Mouse (Mus musculus): ENCODE results near the gene Ppa1.
A peak's percentile ranks its signal among the peaks of the same experiment; 100 is the strongest.
"Not testable (repeated sequence)": the region's sequence is repeated elsewhere in the genome, so short reads cannot be mapped to it uniquely, and the experiment has no call there.

The Ppa1 gene

DNA sequence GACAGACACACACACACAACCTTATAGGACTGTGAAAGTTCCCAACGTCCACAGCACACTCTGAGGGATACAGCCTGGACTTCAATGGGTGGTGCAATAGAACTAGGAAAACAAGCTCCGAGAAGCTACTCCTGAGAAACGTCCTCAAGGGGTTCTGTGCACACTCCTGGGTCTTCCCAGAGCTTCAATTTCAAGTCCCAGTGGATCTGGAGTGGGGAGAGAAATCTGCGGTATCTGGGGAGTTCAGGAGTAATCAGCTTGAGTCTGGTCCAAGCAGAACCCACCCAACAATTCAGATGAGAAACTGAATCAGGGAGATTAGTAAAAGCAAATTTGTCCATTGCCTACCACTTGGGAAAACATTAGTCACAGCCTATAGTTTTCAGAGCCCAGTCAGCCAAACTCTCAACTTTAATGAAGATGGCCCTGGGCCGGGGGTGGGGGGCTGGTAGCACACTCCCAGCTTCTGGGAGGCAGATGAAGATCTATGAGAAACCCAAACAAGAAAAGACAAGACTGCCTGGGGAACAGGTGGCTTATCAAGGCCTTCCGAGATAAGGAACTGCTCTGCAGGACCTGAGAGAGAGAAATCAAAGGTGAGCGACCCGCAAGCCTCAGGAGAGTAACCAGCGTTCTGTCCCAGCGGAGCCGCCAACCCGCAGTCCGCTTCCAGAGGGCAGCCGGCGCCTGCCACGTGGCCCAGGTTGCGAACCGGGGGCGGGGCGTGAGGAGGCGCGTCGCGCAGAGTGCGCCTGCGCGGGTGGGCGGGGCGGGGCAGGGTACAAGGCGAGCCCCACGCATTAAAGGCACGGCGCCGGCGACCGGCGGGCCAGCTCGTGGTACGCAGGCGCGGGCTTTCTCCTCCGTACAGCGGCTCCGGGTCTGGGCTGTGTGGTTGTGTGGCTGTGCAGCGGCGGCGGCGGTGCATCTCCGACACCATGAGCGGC is at the start of gene Ppa1:
TSS of gene Ppa1 (plus strand) at position 763 of the 947 bp plus-strand sequence.
- DNase-seq (ENCODE audit: low spot score in 2 of 2), result peak; percentile 91 to 92

DNA sequence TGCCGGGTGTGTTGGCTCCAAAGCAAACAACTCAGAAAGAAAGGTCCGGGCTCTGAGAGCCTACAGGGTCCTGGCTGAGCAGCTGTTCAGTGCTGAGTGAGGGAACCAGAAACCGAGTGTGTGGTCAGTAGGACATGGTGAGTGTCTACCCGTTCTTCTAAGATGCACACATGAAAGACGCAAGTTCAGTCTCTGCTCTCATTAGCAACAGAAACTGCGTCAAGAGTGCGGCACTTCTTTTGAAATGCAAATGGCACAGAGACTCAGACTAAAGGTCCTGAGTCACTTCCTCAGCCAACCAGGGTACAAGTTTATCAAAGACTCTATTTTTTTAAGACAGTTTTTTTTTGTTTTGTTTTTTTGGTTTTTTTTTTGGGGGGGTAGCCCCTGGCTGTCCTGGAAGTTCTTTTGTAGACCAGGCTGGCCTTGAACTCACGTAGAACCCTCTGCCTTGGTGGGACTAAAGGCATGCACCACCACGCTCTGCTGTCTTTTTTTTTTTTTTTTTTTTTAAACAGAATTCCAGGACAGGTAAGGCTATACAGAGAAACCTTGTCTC is 48.7 kb upstream of the Ppa1 start:
- no peak for DNase-seq (ENCODE audit: low spot score in 2 of 2)

DNA sequence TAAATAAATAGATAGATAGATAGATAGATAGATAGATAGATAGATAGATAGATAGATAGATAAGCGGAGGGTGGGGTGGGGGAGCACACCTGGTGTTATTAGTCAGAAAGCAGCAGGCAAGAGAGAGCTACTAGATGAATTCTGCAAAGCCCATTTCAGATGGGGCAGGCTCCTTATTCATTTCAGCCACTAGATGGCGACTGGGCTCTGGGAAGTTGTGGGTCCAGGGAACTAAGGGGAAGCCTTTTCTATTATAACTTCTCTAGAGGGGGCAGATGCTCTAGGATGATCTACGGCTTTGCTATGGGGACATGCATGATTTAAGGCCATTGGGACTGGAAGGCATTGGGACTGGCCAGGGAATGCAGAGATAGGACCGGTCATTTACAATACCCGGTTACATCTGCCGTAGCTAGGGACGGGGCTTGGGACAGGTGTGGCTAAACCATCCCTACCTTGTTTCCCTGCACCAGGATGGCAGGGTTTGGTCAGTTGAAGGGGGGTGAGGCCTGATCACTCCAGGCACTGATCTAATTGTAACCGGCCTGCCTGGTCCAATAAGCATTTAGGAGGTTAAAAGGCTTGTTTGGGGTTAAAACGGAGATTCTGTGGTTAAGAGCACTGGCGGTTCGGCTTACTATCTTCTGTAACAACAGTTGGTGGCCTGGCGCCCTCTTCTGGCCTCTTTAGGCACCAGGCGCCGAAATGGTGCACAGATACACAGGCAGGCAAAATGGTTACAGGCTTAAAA is 45.9 kb upstream of the Ppa1 start:
- DNase-seq (ENCODE audit: low spot score in 2 of 2), result peak; percentile 72 to 83

DNA sequence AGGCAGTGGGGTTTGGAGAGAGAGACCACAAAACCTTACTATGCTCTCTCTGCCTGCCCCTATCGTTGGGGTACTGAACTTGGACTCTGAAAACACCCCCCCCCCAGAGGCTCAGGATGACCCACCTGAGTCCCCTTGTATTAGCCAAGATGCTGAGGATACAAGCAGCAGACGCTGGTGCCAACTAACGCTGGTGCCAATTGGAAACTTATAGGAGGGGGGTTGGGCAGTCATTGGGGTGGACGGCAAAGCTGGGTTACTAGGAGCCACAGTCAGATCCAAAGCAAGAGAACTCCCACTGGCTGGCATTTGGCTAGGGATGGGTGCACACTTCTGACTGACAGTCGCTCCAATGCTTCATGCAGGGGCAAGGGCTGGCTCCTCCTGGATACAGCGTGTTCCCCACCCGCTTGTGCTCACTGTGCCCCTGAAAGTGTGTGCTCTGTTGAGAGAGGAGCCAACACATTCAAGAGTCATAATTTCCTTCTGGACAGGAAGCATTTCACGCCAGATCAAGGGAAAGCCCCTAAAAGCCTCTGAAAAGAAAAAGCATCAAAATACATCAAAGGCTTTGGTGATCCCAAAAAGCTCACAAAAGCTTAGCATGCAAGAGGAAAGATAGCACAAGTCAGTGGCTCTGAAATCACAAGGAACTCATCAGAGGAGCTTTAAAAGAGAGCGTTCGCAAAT is 43.8 kb upstream of the Ppa1 start:
- no peak for DNase-seq (ENCODE audit: low spot score in 2 of 2)

DNA sequence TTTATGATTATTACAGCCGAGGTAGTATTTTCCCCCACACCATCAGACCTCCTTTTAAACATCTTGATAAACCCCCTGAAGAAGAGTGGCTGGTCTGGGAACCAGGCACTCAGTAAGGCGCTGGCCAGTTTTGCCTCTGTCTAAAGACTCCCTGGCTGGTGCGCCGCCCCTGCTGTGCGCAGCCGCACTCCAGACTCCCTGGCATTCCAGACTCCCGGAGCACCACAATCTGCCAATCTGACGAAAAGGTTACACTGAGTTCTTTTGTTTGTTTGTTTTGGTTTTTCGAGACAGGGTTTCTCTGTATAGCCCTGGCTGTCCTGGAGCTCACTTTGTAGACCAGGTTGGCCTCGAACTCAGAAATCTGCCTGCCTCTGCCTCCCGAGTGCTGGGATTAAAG is 43.0 kb upstream of the Ppa1 start:
- not testable (repeated sequence) for DNase-seq (ENCODE audit: low spot score in 2 of 2)

DNA sequence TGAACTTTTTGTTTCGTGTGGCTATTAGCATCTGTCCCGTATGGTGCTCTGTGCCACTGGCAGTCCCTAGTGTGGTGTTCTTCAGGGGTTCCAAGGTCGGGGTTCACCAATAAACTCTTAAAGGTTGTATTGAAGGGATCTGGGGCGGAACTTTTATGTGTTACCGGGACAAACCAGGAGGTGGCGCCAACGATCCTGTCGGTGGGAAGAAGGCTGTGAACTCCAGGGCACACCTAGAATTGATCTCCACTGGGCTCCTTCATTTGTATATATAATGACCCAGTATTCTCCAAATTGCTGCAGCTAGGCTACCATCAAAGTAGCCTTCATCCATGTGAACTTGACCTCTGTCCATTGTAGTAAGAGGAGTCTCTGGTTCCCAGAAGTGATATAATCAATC is 42.5 kb upstream of the Ppa1 start:
- peak in 1 of 2 experiments; percentile 51 for DNase-seq (ENCODE audit: low spot score in 2 of 2)

DNA sequence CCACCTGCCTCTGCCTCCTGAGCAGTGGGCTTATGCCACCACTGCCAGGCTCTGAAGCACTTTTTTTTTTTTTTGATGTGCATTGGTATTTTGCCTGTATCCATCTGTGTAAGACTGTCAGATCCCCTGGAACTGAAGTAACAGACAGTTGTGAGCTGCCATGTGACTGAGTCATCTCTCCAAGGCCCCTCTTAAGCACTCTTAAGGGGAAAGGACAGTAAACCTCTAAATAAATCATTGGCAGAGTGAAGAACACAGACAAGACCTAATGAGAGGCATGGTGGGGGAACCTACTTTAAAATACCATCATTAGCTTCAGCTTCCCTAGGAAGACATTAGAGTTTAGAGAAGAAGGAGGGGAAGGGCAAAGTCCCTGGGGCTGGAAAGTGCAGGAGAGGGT is 40.1 kb upstream of the Ppa1 start:
- DNase-seq (ENCODE audit: low spot score in 2 of 2), result no peak

DNA sequence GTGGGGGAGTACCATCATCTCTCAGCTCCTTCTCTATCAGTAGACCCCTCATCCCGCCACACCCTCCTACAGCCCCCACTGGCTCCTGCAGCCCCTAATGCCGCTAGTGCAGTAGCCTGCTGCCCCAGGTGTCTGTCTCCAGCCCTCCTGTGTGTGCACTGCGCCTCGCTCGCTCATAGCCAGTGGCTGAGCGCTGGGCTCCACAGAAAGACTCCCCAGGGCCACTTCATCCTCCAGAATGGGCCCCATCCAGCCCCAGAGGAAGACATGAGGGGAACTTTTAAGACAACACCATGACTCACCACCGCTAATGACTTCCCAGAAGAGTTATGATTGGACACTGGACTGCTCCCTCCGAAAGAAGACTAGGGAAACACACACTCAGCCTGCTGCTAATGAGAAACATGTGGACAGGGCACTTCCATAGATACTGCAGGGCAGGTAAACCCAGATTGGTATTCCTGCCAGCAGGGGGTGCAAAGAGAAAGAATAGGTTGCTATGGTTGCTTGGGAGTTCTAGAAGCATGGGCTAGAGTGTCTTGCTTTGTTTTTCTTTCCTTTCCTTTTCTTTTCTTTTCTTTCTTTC is 37.6 kb upstream of the Ppa1 start:
- no peak for DNase-seq (ENCODE audit: low spot score in 2 of 2)

DNA sequence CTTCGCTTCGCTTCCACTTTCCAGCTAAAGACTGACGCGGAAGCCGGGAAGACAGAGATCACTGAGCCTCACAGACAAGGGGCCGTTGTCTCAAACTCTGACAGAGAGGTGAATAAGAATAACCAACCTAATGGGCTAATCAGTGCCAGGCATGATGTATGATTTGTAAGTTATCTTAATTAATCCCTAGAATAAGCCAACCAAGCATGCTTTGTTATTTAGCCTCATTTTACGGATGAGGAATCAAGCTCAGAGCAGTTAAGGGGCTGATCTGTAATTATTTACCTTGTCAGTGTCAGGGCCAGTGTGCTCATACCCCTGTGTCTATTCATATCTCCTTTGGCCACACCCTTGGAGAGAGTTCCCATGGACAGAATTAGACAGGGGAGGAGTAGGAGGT is 34.0 kb upstream of the Ppa1 start:
- DNase-seq (ENCODE audit: low spot score in 2 of 2), result no peak

DNA sequence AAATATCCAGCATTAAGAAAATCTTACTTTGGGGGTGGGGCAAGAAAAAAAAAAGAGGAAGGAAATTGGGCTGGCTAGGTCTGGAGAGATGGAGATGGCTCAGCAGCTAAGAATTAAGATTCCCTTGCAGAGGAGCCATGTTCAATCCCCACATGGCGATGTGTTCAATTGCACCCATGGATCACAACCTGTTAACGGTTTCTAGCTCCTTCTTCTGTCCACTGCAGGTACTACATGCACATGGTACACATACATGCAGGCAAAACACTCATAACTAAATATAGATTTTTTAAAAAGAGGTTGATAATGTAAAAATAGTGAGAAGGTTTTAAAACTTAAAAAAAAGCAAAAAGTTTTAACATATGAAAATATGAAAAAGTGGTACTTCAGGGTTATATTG is 29.8 kb upstream of the Ppa1 start:
- no peak for DNase-seq (ENCODE audit: low spot score in 2 of 2)

DNA sequence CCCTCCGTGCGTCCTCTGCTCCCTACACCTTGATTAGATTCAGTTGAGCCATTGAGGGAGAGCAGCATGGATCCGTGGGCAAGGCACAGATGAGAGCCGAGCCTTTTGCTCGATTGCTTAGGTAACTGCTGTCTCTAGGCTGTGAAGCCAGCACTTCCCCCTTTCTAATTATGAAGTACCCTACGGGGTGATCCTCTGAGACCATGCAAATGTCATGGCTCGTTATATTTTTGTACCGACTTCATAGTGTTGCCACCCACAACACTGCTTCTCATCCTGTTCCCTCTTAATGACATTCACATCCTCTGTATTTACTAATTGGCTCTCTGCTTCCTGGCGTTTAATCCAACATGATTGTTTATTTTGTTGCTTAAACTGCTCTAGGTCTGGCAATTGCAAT is 26.7 kb upstream of the Ppa1 start:
- no peak for DNase-seq (ENCODE audit: low spot score in 2 of 2)

DNA sequence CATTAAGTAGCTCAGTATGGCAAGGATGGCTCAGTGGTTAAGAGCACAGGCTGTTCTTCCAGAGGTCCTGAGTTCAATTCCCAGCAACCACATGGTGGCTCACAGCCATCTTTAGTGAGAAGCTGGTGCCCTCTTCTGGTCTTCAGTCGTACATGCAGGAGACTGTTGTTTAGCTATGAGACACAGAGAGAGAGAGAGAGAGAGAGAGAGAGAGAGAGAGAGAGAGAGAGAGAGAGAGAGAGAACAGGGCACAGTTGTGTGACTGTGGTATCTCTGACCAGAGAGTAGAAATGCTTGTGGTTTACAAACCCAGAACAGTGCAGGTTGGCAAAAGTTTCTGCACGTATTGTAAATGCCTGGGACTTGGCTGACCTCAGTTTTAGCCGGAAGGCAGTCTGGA is 24.5 kb upstream of the Ppa1 start:
- not testable (repeated sequence) for DNase-seq (ENCODE audit: low spot score in 2 of 2)

DNA sequence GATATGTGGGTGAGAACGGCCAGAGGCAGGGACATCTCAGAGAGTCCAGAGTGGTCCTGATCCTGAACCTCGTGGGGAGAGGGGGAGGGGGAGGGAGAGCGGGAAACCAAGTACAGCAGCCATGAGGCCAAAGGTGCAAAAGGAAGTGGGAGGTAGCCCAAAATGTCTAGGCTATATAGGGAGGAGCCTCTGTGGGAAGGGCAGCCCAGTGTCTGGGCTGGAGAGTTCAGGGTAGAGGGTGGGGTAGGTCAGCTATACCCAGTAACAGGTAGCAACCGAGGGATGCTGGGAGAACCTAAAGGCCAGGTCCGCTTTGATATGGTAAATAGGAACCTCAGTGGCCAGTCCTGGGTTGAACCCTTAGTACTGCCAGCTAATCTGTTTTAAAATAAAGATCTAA is 23.6 kb upstream of the Ppa1 start:
- DNase-seq (ENCODE audit: low spot score in 2 of 2), result no peak

DNA sequence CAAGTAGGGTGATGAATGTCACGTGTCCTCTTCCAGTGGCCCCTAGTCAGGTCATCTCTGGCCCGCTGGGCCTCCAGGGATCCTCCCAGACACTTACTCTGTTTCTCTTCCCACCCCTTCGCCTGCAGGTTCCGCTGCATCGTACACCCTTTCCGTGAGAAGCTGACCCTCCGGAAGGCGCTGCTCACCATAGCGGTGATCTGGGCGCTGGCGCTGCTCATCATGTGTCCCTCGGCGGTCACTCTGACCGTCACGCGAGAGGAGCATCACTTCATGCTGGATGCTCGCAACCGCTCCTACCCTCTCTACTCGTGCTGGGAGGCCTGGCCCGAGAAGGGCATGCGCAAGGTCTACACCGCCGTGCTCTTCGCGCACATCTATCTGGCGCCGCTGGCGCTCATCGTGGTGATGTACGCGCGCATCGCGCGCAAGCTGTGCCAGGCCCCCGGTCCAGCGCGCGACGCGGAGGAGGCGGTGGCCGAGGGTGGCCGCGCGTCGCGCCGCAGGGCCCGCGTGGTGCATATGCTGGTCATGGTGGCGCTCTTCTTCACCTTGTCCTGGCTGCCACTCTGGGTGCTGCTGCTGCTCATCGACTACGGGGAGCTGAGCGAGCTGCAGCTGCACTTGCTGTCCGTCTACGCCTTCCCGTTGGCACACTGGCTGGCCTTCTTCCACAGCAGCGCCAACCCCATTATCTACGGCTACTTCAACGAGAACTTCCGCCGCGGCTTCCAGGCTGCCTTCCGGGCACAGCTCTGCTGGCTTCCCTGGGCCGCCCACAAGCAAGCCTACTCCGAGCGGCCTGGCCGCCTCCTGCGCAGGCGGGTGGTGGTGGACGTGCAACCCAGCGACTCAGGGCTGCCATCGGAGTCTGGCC is 22.7 kb upstream of the Ppa1 start:
- DNase-seq (ENCODE audit: low spot score in 2 of 2), result peak; percentile 45 to 54

DNA sequence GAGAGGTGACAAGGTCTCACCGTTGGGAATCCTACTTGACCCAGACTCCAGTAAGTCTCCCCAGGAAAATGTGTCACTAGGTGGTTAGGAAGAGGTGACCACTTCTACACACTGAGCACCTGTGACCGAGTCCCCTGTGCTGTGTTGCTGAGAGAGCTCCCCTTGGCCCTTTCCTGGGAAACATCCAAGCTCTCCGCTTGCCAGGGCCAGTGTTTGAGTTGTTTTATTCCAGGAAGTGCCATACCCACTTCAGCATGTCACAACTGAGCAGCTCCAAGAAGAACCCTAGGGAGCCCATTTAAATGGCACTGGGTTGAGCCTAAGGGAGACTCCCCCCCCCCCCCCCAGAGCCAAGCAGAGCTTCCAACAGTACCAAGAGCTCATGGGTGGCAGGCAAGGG is 21.8 kb upstream of the Ppa1 start:
- DNase-seq (ENCODE audit: low spot score in 2 of 2), result no peak

DNA sequence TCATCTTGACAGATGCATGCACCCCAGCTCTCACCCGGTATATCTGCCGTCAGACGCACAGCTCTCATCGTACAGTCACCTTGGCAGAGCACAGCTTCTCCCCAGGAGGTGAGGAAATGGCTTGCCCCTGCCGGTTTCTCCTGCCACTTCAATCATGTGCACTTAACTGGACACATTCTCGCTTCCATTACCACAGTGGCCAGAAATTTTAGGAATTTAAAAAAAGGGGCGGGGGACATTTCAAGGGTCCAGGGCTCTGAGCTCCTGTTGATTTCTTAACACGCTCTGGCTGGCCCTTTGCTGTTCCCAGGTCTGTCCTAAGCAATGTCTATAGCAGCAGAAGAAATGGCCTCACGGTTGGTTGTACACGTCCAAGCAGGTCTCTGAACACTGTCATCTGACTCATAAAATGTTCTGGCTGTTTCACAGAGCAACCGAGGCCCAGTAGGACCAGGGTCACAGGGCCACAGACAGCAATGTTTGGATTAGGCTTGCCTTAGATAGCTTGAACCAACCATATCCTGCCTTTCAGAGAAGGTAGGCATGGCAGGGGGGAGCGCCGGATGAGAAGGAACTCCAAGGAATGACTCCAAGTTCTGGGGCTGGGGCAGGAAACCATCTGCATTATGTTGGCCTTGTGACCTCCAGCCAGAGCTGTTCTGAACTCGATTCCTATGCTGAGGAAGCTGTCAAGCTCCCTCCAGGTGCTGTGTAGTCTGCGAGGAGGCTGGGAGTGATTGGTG is 21.0 kb upstream of the Ppa1 start:
- no peak for DNase-seq (ENCODE audit: low spot score in 2 of 2)

DNA sequence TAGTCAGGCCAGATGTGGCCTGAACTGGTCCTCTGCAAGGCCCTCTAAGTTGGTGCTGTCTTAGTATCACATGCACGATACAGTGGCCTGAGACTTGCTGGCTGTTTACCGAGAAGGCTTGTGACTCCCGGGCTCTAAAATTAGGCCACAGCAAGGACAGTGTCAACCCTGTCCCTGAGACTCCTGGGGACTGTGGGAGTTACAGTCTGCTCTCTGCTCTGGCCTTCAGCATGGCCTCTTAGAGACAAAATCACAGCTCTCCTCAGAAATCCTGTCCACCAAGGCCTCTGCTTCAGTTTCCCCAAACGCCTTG is 20.5 kb upstream of the Ppa1 start:
- no peak for DNase-seq (ENCODE audit: low spot score in 2 of 2)

DNA sequence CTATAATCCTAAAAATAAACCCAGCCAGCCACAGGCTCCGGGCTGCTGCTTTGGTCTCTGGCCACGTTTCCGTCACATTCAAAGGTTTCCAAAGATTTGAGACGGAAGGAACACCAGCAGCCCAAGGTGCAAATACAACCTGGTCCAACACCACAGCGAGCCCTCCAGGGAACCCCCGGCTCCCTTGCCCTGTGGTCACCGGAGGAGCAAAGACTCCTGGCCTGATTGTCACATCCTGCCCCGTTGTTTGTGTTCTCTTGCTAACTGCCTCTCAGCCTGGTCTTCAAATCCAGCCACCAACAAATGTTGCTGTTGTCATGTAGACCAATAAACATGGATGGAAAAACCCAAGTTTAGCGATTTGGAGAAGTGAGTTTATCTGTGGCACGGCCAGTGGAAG is 15.9 kb upstream of the Ppa1 start:
- DNase-seq (ENCODE audit: low spot score in 2 of 2), result no peak

DNA sequence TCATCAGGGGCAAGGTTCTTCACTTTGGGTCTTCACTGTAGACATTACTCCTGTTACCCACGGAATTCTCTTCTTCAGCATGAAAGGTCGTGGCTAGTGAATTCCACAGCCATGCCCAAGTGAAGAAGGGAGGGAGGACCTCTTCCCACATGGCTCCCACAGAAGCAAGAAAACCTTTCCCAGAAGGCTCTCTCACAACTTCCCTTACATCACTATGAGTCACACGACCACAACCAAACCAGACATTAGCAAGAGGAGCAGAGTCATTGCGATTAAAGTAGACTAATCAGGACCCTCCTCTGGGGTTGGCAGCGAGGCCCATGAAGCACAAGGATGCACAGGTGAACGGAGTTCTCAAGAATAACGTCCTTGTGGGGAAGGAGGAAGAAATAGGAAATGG is 11.3 kb upstream of the Ppa1 start:
- DNase-seq (ENCODE audit: low spot score in 2 of 2), result no peak

DNA sequence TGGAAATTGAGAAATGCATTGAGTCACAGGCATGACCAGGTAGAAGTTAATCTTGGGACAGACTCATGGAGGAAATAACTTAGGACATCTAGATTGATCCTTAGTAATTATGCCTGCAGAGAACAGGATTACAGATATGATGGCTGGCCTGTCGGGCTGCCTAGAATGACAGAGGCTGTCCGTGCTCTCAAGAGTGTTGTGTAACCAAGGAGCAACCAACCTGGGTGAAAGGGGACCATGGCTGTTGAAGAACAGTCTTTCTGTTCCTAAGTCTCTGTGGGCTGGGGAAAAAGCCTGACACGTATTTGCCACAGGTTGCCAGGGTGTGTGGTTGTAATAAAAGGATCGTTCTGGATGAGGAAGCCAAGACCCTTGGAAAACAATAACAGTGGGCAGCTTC is 8.0 kb upstream of the Ppa1 start:
- no peak for DNase-seq (ENCODE audit: low spot score in 2 of 2)
